Mouse (Mus musculus) liver, postnatal 0 days (tissue): ENCODE data around the gene Rab3c. TPM values are rescaled to one million over a fixed set of nuclear protein-coding genes. Genes with fewer than 3 reads are reported as not detected.
A peak's percentile ranks its signal among the peaks of the same experiment; 100 is the strongest.

Source experiments
- ATAC-seq: fragments of 200-750 bp; cut with Nextera tagmentation; 2 replicates; pipeline ENCODE4 v1.8.0; 2017; ENCODE audit warnings: mild to moderate bottlenecking, moderate library complexity
- DNase-seq: peaks from one replicate; pipeline ENCODE4 v3.0.0-alpha.2; 2016
- H3K27ac ChIP-seq: fragments of 300-500 bp; sonication (generic); 2 replicates; pipeline ENCODE4 v1.5.1; 2014; ENCODE audit warnings: antibody characterized with exemption, moderate library complexity, mild to moderate bottlenecking, low read depth
- H3K27me3 ChIP-seq: fragments of 300-500 bp; sonication (generic); 2 replicates; pipeline ENCODE4 v1.6.1; 2014; ENCODE audit warnings: low read length, control low read depth, mixed read lengths; ENCODE audit not compliant: insufficient read depth
- H3K36me3 ChIP-seq: fragments of 300-500 bp; sonication (generic); replicated peaks from 2 replicates; pipeline ENCODE4 v1.6.1; 2014; ENCODE audit warnings: mild to moderate bottlenecking, control low read depth, low read length, moderate library complexity, mixed read lengths; ENCODE audit not compliant: insufficient read depth
- H3K4me1 ChIP-seq: fragments of 300-500 bp; sonication (generic); 2 replicates; pipeline ENCODE4 v1.6.1; 2014; ENCODE audit warnings: antibody characterized with exemption, mild to moderate bottlenecking, control low read depth; ENCODE audit not compliant: insufficient read depth
- H3K4me2 ChIP-seq: fragments of 300-500 bp; sonication (generic); 2 replicates; pipeline ENCODE4 v1.6.1; 2014; ENCODE audit warnings: low read depth, mild to moderate bottlenecking, low read length, moderate library complexity, mixed read lengths
- H3K4me3 ChIP-seq: fragments of 300-500 bp; sonication (generic); 2 replicates; pipeline ENCODE4 v1.5.1; 2014; ENCODE audit warnings: low read depth, low read length
- H3K9ac ChIP-seq: fragments of 300-500 bp; sonication (generic); replicated peaks from 2 replicates; pipeline ENCODE4 v1.6.1; 2014; ENCODE audit warnings: mild to moderate bottlenecking, moderate library complexity
- H3K9me3 ChIP-seq: fragments of 300-500 bp; sonication (generic); 2 replicates; pipeline ENCODE4 v1.6.1; 2016; ENCODE audit warnings: mild to moderate bottlenecking, control low read depth, low read length, mixed read lengths
- CTCF ChIP-seq: sonication (generic); IDR thresholded peaks from 2 replicates; pipeline ENCODE4 v1.5.1; 2016; ENCODE audit warnings: antibody characterized with exemption, low read depth
- EP300 ChIP-seq: IDR thresholded peaks from 2 replicates; pipeline ENCODE4 v1.6.1; 2016; ENCODE audit warnings: antibody characterized with exemption, low read depth, mild to moderate bottlenecking
- WGBS: fragments of 180-500 bp; shearing (Covaris S2); extraction: QIAGEN DNeasy Blood & Tissue Kit; methylation state at CpG from one replicate; pipeline ENCODE4 v1.1.7; 2014; ENCODE audit not compliant: insufficient replicate concordance; 5-methylcytosine and 5-hydroxymethylcytosine counted together
- polyA plus RNA-seq: library from polyadenylated mRNA; unstranded; fragments of >200 nt; fragmentation: Nextera tagmentation; extraction: Ambion mirVana; gene quantifications from 2 replicates; pipeline ENCODE4 v1.2.1, GENCODE M21; 2015

Gene Rab3c
- polyA plus RNA-seq, 1 experiment from 2014 or later, result not detected

DNA sequence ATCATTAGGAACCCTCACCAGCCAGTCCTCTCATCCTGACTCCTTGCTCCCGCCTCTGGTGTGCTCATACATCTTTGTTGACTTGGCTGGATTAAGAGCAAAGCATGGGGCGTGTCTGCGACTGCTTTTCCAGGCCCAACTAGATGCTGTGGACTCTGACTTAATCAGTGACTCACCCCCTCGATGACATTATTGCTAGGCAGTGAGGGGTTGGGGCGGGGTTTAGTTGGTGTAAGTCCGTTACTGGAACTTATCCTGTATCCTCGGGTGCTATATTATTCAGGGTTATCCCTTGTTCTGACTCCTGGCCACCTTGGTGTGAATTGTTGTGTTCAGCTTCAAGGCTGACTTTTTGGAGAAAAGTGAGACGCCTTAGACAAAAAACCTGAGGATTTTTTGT is 218.5 kb downstream of the Rab3c start:
- Histone ChIP-seq H3K4me3 (no peak overlapping the region), H3K4me2 (no peak overlapping the region), H3K9ac (no peak overlapping the region), H3K9me3 (no peaks in the 10 kb centered on the region), H3K27ac (no peak overlapping the region), H3K36me3 (no peaks in the 10 kb centered on the region), H3K4me1 (no peaks in the 10 kb centered on the region), H3K27me3 (no peaks in the 10 kb centered on the region)
- WGBS, result 54% methylated on average over 8 of the region's 8 CpGs
- no peak for DNase-seq
- ATAC-seq, result no peak
- TF ChIP-seq CTCF (no peak), EP300 (no peak)

DNA sequence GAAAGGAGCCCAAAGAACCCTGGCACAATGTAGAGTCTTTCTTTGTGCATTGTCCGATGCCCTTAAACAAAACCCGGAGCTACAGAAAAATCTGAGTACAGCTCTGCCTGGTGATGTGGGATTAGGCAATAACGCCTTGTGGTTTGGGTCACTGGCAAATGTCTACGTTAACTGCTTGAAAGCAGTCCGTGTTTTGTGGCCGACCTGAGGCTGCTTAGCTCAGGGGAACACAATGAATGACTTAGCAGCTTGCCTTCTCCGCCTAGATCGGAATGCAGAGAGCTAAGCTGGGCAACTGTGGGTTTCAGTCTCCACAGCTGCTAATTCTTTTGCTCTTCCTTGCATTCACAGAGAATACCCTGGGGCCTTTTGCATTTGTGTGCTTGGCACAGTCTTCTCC is 226.3 kb downstream of the Rab3c start:
- ATAC-seq (no peak), DNase-seq (no peak)
- Histone ChIP-seq H3K4me1 (no peaks in the 10 kb centered on the region), H3K9me3 (no peaks in the 10 kb centered on the region), H3K9ac (no peak overlapping the region), H3K27ac (no peak overlapping the region), H3K4me2 (no peak overlapping the region), H3K36me3 (no peaks in the 10 kb centered on the region), H3K4me3 (no peak overlapping the region), H3K27me3 (no peaks in the 10 kb centered on the region)
- no peak for TF ChIP-seq CTCF
- no peak for TF ChIP-seq EP300
- whole genome bisulfite sequencing, result 57% methylated on average over 8 of the region's 8 CpGs

DNA sequence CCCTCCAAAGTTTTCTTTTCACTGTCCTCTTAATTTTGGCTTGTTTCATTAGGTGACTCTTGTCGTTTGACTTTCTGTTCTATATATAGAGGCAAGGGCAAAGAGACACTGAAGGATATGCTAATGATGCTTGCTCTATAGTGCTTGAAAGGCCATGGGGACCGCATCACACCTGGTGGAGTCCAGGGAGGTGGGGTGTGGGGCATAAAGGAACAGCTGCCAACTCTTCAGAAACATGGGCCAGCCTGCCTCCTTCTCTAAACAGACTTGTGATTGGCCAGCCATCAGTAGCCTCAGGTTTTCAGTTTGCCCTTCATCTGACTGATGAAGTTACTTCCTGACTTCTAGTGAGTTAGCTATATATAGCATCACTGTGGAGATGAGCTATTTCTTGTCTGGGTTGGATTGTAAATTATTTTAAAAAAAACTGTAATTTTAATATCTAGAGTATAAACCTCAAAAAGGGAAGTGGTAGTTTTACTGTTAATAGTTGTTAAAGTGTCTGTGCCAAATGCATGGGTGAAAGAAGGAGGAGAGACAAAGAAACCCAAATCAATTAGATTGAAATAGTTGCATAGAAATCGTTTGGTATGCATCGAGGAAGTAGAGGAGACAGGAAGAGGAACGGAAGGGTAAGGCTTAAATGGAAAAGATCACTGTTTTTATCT is 231.9 kb downstream of the Rab3c start:
- H3K9me3 ChIP-seq, result no peaks in the 10 kb centered on the region
- 35% methylated on average over 5 of the region's 5 CpGs for WGBS
- no peak for DNase-seq
- H3K4me2 ChIP-seq, result no peak overlapping the region
- no peaks in the 10 kb centered on the region for H3K27me3 ChIP-seq
- ATAC-seq, result no peak
- TF ChIP-seq CTCF (no peak), EP300 (no peak)
- H3K4me3 ChIP-seq, result no peak overlapping the region
- no peak overlapping the region for H3K27ac ChIP-seq
- no peak overlapping the region for H3K9ac ChIP-seq
- H3K36me3 ChIP-seq, result no peaks in the 10 kb centered on the region
- H3K4me1 ChIP-seq, result no peaks in the 10 kb centered on the region

GRCm38 (mm10) chr13:110044418-110044817 is 236.4 kb downstream of the Rab3c start:
- Histone ChIP-seq H3K27ac (no peak overlapping the region), H3K4me2 (no peak overlapping the region), H3K4me1 (no peaks in the 10 kb centered on the region), H3K36me3 (no peaks in the 10 kb centered on the region), H3K4me3 (no peak overlapping the region), H3K27me3 (no peaks in the 10 kb centered on the region), H3K9me3 (no peaks in the 10 kb centered on the region), H3K9ac (no peak overlapping the region)
- ATAC-seq (no peak), DNase-seq (no peak)
- 69% methylated on average over 4 of the region's 4 CpGs for WGBS
- TF ChIP-seq CTCF (peak; percentile 20; the same call in 1 of the 2 replicates), EP300 (no peak)

- Histone ChIP-seq H3K27ac (no peak overlapping the region), H3K9me3 (no peaks in the 10 kb centered on the region), H3K36me3 (no peaks in the 10 kb centered on the region), H3K27me3 (no peaks in the 10 kb centered on the region), H3K4me2 (no peak overlapping the region), H3K4me3 (no peak overlapping the region), H3K4me1 (no peaks in the 10 kb centered on the region), H3K9ac (no peak overlapping the region)
- TF ChIP-seq EP300 (no peak), CTCF (peak; percentile 66)
- ATAC-seq (no peak), DNase-seq (no peak)
- WGBS, result 75% methylated on average over 3 of the region's 3 CpGs
Observed at GRCm38 (mm10) chr13:110039779-110040498, 240.9 kb downstream of the Rab3c start.

DNA sequence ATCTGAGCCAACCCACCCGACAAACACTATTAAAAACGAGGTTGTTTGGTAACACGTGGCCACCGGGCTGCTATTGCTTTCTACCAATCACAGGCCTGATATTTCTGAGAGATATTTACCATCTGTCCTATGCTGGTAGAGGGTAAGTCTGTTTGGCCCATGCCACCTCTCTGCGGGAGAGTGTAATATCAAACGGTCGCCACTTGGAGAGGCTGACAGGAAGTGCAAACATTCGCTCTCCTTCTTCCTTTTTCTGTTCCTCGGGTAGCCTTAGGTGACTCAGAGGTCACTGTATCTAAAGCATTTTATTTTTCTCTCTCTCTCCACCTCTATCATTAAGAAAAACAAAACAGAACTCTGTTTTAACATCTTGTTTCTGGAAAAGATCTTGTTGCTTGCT is 241.6 kb downstream of the Rab3c start:
- H3K27ac ChIP-seq, result no peak overlapping the region
- 49% methylated on average over 9 of the region's 9 CpGs for WGBS
- H3K4me2 ChIP-seq, result no peak overlapping the region
- no peaks in the 10 kb centered on the region for H3K9me3 ChIP-seq
- no peak for TF ChIP-seq CTCF
- TF ChIP-seq EP300, result no peak
- ATAC-seq (no peak), DNase-seq (no peak)
- no peaks in the 10 kb centered on the region for H3K27me3 ChIP-seq
- no peaks in the 10 kb centered on the region for H3K36me3 ChIP-seq
- H3K4me3 ChIP-seq, result no peak overlapping the region
- no peak overlapping the region for H3K9ac ChIP-seq
- no peaks in the 10 kb centered on the region for H3K4me1 ChIP-seq
